Mouse (Mus musculus) embryonic stem cell, embryonic (primary cell): Measurements from ENCODE around the gene Grik4.

ENCODE experiments used
- CTCF ChIA-PET, 4 experiments: fragments of 300-600 bp in 2 of 4; fragments of 350-600 bp in 2 of 4; sonication (Branson Sonifier 250); formaldehyde crosslinking; loops; one replicate each; lab custom pipeline; 2022; ENCODE audit warnings: inconsistent platforms in 2 of 4; lab: Charles Lee
- POLR2A ChIA-PET, 4 experiments: fragments of 300-600 bp in 2 of 4; fragments of 350-600 bp in 2 of 4; sonication (Branson Sonifier 250); formaldehyde crosslinking; loops; one replicate each; lab custom pipeline; 2022; ENCODE audit warnings: antibody characterized with exemption in 4 of 4, inconsistent platforms in 1 of 4; lab: Charles Lee

Gene Grik4

DNA sequence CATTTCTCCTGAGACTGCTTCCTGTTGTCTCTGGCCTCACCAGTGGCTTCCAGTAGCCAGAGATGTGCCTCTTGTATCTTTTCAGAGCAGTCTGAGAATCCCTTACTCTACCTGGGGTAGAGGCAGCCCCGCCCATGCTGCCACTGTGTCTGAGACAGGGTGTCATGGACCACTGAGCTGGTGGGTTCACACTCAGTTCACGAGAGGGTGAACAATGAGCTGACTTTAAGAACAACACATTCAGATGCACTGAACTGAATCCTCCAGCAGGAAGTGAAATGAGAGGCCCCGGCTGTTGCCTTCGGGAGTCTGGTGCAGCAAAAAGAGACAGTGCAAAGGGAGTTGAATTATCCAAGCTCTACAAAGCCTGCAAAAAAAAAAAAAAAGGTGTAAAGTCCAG lies 221.8 kb downstream of the Grik4 start:
- CTCF ChIA-PET: interaction anchor here in 3 of 4 experiments (0.9 to 1.3 kb wide), 3 partner anchors 222 to 408 kb away, joined by 3 to 4 read pairs (median 4); partner anchors contain the start of gene Grik4 (in 1 of the 3)
- POLR2A ChIA-PET: interaction anchor here in 1 of 4 experiments (0.6 kb wide), 1 partner anchor 890 kb away, joined by 4 read pairs; no protein-coding TSS in a partner anchor

DNA sequence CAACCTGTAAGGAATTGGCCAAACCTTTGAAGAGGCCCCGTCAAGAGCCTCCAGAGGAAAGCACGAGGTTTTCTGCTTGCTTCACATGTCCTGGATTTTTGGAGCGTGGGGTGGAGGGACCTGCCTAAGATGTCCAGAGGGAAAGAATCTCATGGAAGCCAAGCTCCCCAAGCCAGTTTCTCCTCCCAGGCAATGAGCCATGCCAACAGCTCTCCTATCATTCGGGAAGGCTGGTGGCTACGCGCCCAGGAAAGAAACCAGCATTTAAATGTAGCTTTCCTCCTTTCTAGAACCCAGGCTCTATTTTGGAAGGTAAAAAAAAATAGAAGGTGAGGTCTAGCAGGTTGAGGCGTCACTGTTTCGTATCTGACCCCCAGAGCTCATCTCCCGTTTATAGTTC lies 222.6 kb downstream of the Grik4 start:
- POLR2A ChIA-PET: no interaction called here
- CTCF ChIA-PET: interaction anchor here in 2 of 4 experiments (1.1 to 1.3 kb wide), 2 partner anchors 223 to 407 kb away, joined by 4 read pairs; partner anchors contain the start of gene Grik4 (in 1 of the 2)

DNA sequence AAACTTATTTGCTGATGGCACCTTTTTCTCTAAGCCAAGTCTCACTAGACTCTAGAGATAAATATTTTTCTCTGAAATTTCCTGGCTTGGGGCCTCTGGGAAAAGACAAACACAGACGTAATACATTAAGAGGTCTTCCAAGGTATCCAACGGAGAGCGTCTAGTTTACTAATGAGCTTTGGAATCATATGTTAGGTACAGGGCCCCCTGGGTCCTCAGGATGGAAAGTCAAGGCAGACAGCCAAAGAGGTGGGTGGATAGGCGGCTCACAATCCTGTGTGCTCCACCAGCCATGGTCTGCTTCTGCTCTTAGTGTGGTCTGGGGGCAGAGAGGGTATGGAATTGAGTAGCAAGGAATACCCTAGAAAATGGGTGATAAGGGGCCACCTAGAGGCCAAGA lies 223.1 kb downstream of the Grik4 start:
- ChIA-PET CTCF (interaction anchor here in 1 of 4 experiments (1.3 to 1.9 kb wide), 2 partner anchors 223 to 395 kb away, joined by 3 to 7 read pairs; partner anchors contain the start of gene Grik4), POLR2A (no interaction called here)

DNA sequence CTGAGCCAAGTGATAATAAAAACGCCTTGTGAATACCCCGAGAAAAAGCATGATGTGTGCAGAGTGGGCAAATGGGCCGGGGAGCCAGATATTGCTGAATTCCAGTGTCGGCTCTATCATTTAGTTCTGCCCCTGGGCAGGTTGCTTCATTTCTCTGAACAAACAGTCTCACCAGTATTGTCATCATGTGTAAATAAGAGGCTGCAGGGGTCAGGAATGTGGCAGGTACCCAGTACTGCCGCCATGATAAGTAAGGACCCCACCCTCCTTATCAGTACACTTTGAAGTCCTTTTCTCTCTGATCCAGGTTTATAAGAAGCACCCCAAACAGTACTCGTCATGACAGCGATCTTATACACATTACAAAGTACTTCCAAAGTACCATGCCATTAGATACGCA lies 230.4 kb downstream of the Grik4 start:
- ChIA-PET POLR2A (no interaction called here), CTCF (no interaction called here)

DNA sequence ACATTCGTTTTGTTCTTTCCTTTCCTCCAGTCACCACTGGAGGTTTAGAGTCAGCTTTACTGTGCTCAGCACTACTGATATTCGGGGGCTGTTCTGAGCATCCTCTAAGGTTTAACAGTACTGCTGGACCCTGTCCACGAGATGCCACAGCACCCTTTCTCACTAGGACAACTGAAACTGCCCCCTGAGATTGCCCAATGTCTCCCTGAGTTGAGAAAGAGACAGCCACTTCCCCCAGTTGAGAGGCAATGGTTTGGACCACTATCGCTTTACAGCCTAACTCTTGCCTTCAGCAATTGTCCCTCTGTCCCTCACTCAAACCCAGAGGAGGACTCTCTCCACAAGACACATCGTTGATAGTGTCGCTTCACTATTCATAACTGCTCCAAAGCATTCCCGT lies 238.4 kb downstream of the Grik4 start:
- ChIA-PET CTCF (no interaction called here), POLR2A (interaction anchor here in 1 of 4 experiments (0.6 kb wide), 1 partner anchor 25 kb away, joined by 3 read pairs; no protein-coding TSS in a partner anchor)

DNA sequence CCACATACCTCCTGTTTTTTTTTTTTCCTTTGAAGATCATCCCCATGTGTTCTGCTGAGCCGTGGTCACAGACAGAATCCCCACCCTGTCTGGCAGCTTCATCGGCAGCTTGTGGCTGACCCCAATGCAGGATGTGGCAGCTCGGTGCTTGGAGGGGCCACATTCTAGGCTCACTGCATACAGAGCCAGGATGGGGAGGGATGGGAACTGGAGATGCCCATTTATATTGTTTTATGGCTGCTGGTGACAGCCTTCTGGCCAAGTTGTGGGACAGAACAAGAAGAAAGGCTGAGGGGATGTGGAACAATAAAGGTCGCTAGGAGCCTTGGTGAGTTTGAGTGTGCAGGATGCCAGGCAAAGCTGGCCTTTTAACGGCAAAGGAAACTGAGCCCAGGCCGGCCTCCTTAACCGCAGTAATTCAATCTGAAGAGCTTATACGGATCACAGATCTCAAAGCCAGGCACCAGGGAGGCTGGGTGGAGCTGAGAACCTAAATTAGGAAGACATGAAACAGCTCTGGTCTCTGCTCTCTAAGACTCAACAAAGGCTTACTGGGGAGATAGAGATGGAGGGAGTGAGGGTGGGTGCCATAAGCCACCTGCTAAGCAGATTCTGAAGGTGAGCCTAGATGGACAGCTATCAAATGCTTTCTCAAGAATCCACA lies 241.0 kb downstream of the Grik4 start:
- ChIA-PET POLR2A (interaction anchor here in 1 of 4 experiments (0.6 to 1.2 kb wide), 2 partner anchors 10 to 41 kb away, joined by 3 read pairs; no protein-coding TSS in a partner anchor), CTCF (no interaction called here)

DNA sequence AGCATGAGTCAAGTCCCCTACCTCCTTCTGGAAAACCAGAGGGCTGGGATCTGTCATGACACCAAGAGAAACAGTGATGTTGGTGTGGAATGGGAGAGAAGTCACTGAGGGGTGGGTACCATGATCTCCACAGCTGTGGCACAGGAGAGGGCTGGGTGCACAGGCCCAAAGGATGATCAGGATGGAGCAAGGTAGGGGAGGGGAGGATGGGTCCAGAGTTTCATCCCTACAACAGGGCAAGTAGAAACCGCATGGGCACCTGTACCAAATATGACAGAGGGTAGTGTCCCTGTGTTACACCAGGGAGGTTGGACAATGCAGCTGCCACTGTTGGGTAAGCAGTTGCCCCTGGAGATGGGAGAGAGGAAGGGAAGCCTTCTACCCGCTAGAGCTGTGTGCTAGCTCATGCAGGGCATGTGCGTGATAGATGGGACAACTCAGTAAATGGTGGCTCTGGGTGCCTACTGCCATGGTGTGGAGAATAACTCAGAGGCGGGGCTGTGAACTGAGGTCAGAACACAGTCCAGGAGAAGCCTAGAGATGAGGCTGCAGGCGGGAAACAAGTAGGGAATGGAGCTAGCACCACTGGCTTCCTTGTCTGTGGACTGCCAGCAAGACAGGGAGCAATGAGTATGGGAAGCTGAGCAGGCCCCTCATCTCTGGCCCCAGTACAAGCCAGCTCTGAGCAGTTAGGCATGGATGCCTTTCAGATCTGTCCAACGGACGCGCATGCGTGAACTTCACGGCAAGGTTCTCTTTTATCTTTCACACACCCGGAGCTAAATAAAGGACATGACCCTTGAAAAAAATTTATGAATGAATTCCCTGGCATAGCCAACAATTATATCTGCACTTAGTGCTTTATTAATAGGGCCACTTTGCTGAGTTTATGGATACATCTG lies 241.8 kb downstream of the Grik4 start:
- ChIA-PET CTCF (no interaction called here), POLR2A (interaction anchor here in 1 of 4 experiments (1.2 kb wide), 1 partner anchor 9 kb away, joined by 3 read pairs; no protein-coding TSS in a partner anchor)

DNA sequence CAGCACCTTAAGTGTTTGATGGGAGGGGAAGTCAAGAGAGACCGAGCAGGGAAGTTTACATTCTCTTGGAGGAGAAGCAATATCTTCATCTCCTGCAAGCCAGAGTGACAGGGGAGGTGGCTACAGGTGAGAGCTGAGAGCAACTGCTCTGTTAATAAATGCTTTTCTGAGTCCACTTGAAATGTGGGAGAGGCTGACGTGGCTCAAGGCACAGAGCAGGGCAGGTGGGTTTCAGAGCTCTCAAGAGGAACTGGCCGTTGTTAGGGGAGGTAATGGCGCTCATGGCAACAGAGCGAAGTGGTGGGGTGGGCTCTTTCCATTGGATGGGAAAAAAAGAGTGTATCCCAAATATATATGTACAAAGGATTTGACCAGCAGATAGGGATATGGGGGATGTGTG lies 242.6 kb downstream of the Grik4 start:
- ChIA-PET POLR2A (no interaction called here), CTCF (no interaction called here)

DNA sequence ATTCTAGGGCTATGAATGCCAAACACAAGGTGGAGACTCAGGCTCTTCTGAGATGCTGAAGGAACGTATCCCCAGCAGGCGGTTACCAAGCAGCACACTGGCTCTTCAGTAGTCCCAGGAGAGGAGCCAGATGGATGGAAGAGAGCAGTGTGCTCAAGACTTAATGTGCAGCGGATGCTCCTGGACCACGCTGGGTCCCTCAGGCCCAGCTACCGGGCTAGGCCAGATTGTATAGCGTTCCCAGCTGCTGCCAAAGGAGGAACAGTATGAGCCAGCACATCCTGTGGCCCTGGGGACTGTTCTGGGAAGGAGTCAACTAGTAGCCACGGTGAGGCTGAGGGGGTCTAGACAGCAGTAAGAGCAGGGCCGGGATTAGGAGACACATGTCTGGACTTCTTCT lies 251.3 kb downstream of the Grik4 start:
- ChIA-PET POLR2A (interaction anchor here in 2 of 4 experiments (0.6 to 1.1 kb wide), 2 partner anchors 10 to 210 kb away, joined by 3 read pairs; no protein-coding TSS in a partner anchor), CTCF (interaction anchor here in 3 of 4 experiments (0.5 to 2.7 kb wide), 3 partner anchors 61 to 252 kb away, joined by 3 to 11 read pairs (median 3); partner anchors contain the start of gene Grik4 (in 1 of the 3))

DNA sequence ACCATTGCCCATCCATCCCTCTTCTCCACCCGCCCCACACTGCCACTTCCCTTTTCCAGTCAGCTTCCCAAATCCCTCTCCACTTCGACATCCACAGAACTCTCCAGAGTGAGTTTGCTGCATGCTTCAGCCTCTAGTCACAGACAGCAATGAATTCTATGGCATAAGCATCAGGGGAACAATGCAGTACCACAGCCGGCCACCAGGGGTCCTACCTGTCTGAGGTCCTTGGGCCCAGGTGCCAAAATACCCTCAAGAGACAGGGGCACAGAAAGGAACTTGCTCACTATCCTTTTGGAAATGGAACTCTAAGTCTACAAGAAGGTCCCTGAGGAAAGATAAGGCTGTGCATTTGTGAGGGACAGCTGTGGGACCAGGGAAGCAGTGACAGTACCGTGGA lies 256.1 kb downstream of the Grik4 start:
- ChIA-PET POLR2A (no interaction called here), CTCF (interaction anchor here (0.7 to 3.6 kb wide), 9 partner anchors 101 to 362 kb away, joined by 3 to 22 read pairs (median 4); partner anchors contain the start of gene Grik4 (in 3 of the 4))

DNA sequence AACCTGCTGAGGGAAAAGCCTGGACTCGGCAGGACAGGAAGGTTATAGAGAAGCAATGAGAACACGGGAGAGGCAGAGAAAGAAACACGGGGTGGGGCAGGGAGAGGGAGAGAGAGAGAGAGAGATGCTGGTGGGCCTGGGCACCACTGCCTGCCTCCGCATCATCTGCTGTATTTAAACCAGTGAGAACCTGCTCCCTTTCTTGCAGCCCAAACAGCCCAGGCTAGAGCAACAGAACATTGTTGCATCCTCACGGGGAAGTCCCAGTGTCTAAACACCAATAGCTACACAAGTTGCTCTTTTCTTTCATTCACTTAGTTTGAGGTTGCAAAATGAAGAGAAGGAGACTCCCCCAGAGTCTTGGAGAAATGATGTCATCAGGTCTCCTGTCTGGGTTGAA lies 258.2 kb downstream of the Grik4 start:
- ChIA-PET CTCF (interaction anchor here in 3 of 4 experiments (0.9 to 3.6 kb wide), 4 partner anchors 9 to 259 kb away, joined by 4 to 22 read pairs (median 13); partner anchors contain the start of gene Grik4 (in 3 of the 3)), POLR2A (interaction anchor here in 1 of 4 experiments (0.7 to 0.8 kb wide), 2 partner anchors 9 to 336 kb away, joined by 3 to 4 read pairs; no protein-coding TSS in a partner anchor)

DNA sequence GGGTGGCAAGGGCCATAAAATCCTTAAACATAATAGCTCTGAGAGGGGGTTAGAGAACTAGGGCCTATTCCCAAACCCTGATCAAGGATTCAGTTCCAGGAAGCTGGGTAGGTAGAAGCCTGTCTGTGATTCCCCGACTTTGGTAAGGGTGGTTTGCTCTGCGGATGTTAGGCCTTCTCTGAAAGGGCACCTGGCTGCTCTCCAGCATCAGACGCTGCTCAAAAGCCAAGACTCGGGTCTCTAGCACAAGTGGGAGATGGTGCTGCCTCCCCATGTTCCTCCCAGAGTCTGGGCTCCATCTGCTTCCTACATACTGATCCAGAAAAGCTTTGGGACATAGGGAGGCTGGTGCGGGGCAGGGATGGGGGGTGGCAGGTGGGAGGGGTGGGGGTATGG lies 270.3 kb downstream of the Grik4 start:
- ChIA-PET CTCF (interaction anchor here in 3 of 4 experiments (1.0 to 2.4 kb wide), 3 partner anchors 46 to 271 kb away, joined by 3 to 10 read pairs (median 6); partner anchors contain the start of gene Grik4 (in 1 of the 3)), POLR2A (no interaction called here)

DNA sequence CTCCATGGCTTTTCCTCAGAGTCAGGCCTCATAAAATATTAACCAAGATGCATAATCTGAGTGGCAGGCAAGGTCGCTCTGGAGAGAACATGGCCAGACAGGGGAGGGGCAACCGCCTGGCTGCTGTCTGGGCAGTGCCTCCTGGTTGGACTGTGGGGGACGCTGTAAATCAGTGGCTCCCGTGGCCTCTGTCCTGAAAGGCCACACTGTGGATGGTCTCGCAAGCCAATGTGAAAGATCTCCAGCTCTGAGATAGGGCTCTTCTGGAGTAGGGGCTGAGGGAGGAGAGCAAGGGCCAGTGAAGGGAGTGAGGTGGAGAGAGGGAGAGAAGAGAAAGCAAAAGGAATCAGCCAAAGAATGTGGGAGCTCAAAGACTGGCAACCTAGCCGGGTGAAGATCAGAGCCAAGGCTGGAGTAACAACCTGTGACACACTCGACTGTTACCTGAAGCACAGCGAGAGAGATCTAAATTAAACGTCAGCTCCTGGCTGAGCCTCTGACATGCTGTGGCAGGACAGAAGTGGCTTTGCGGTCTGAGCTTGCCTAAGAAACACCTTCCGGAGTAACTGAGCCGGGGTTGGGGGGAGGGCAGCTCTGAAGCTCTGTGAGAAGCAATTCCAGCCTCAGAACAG lies 270.8 kb downstream of the Grik4 start:
- ChIA-PET POLR2A (no interaction called here), CTCF (interaction anchor here in 2 of 4 experiments (1.1 to 2.4 kb wide), 2 partner anchors 47 to 271 kb away, joined by 3 to 6 read pairs; partner anchors contain the start of gene Grik4 (in 1 of the 2))

DNA sequence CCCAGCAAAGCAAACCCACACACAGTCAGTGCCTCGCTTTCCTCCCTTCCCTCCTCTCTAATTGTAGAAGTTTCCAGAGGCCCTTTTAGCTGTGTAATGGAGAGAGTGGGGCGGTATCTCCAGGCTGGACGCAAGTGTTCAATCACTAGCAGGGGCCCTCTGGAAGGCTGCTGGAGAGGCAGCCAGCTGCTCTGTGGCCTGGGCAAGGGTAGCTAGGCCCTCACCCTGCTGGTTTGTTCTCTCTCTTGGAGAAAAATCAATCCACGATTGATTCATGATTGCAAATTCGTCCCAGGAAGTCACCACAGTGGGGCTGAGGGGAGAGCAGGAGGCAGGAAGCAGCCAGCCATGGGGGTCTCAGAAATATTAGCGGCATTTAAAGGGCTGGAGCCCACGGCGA lies 271.3 kb downstream of the Grik4 start:
- ChIA-PET POLR2A (interaction anchor here in 1 of 4 experiments (0.6 kb wide), 1 partner anchor 139 kb away, joined by 3 read pairs; no protein-coding TSS in a partner anchor), CTCF (interaction anchor here in 2 of 4 experiments (0.6 to 2.4 kb wide), 2 partner anchors 272 to 1691 kb away, joined by 3 to 6 read pairs; partner anchors contain the start of gene Grik4 (in 1 of the 2))

DNA sequence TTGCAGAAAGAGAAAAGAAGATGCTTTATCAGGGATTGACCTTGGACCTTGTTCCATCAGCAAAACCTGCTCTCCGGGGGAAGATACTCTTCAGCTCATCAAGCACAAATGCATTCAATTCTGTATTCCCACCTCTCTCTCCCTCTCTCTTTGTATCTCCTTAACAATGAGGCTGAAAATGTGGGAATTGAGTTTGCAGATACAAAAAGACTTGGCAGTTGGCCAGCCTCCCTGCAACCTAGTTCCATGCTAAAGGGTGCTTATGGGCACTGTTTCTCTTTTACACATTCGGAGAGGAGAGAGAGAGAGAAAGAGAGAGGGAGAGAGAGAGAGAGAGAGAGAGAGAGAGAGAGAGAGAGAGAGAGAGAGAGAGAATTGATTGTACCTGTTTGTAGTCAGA lies 273.7 kb downstream of the Grik4 start:
- POLR2A ChIA-PET: no interaction called here
- CTCF ChIA-PET: no interaction called here

DNA sequence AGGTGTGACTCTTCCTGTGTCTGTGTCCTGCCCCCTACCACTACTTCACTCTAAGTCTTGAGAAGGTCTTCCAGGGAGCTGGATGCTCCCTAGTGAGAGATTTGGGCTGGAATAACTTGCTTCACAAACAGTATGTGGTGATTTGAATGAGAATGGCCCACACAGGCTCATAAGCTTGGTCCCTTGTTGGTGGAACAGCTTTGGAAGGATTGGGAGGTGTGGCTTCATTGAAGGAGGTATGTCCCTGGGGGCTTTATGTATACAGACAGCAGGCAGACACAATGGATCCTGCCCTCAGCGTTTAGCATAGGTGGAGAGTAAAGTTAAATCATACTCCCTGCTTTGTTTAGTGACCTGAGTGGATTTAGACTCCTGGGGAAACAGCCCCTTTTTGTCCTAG lies 282.8 kb downstream of the Grik4 start:
- ChIA-PET CTCF (interaction anchor here in 1 of 4 experiments (0.5 to 0.7 kb wide), 3 partner anchors 30 to 544 kb away, joined by 4 to 7 read pairs (median 6); no protein-coding TSS in a partner anchor), POLR2A (interaction anchor here in 1 of 4 experiments (0.6 to 0.7 kb wide), 2 partner anchors 17 to 437 kb away, joined by 3 read pairs; no protein-coding TSS in a partner anchor)

DNA sequence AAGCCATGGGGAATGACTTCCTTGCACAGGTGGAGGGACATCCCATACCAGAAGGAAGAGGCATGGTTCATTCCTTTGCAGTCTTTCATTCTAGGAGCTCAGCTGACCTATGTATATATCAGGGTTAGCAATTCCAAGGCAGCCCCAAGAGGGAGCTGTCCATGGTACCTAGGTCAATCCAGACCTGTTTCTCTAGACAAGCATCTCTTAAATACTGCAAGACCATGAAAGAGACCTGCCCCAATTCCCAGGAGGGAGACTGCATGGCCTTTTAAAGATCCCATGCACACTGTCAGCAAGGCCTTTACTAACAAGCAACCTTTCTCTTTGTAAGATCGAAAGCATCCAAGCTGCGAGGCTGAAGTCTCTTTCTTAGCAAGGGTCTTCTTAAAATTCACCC lies 291.5 kb downstream of the Grik4 start:
- CTCF ChIA-PET: interaction anchor here in 3 of 4 experiments (0.9 to 1.9 kb wide), 3 partner anchors 292 kb away, joined by 3 to 5 read pairs (median 5); partner anchors contain the start of gene Grik4 (in 2 of the 3)
- POLR2A ChIA-PET: no interaction called here

DNA sequence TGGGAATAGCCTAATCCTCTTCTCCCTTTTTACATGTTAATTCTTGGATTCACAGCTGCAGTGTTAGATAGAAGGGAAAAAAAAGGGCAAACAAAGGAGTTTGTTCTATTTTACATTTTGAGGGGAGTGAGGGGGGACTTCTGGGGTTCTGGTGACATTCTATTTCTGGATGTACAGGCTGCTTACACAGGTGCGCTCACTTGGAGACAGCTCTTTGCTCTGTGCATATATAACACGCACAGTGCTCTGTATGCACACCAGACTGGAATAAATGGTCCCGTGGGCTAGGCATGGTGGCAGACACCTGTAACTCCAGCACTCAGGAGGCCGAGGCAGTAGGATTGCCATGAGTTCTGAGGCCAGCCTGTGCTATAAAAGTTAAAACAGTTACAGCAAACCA lies 292.0 kb downstream of the Grik4 start:
- ChIA-PET POLR2A (no interaction called here), CTCF (interaction anchor here in 3 of 4 experiments (0.9 to 1.9 kb wide), 3 partner anchors 292 kb away, joined by 3 to 5 read pairs (median 5); partner anchors contain the start of gene Grik4 (in 2 of the 3))
